Mouse (Mus musculus) spleen, adult 2 months (tissue): ENCODE results near the gene Nabp2.

ENCODE experiments used
- CTCF ChIP-seq: fragments of 200-500 bp; IDR thresholded peaks from 2 replicates; pipeline ENCODE4 v1.5.1; 2011; ENCODE audit warnings: mild to moderate bottlenecking, inconsistent platforms; ENCODE audit not compliant: insufficient read depth, insufficient read length, insufficient replicate concordance; ENCODE audit errors: extremely low read depth
- POLR2A ChIP-seq: fragments of 200-500 bp; IDR thresholded peaks from 2 replicates; pipeline ENCODE4 v1.6.1; 2011; ENCODE audit warnings: low read depth, low read length, inconsistent platforms

DNA sequence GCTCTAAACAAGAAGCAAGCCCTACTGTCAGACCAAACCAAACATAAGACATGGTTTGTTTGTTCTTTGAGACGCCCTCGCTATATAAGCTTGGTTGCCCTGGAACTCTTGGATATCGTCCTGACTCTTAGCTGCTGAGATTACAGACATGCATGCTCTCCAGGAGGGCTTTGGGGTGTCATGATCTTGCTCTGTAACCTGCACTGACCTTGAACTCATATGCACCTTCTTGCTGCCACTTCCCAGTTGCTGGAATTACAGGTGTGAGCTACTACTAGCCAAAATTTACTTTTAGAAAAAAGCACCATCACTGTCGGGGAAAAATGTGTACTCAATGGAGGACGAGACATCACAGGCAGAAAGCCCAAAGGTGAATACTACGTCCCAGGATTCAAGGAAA, 41.7 kb downstream of the Nabp2 start:
- TF ChIP-seq CTCF (no peak), POLR2A (no peak)
